Mouse (Mus musculus) megakaryocyte-erythroid progenitor cell, adult 5 weeks (primary cell): ENCODE results near the gene Actr1b. TPM values are rescaled to one million over a fixed set of nuclear protein-coding genes. Genes with fewer than 3 reads are reported as not detected.

ENCODE experiments used
- polyA plus RNA-seq: library from polyadenylated mRNA; stranded (reverse); fragments of >175 nt; gene quantifications from 2 replicates; pipeline ENCODE4 v1.2.3, GENCODE M21; 2012

The Actr1b gene
- 54.0 and 59.5 TPM in 2 replicates for polyA plus RNA-seq

DNA sequence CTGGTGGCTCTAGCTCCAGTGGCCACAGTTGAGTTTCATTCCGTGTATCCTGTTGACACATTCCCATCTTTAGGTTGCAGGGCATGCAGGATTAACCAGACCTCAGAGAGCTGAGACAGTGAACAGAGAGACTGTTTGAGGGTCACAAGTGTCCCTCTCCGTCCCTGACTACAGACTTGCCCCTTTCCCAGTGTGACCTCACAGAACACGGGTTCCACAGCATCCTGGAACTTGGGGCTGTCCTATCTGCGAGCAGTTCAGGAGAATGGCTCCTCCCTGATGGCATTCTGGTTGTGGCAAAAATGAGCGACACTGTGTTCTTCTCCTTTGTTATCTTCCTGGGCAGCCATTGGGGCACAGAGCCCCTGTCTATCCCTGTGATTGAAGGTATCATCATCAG lies at the start of gene Actr1b:
TSS of gene Actr1b (minus strand) at position 112 of the 400 bp plus-strand sequence.

DNA sequence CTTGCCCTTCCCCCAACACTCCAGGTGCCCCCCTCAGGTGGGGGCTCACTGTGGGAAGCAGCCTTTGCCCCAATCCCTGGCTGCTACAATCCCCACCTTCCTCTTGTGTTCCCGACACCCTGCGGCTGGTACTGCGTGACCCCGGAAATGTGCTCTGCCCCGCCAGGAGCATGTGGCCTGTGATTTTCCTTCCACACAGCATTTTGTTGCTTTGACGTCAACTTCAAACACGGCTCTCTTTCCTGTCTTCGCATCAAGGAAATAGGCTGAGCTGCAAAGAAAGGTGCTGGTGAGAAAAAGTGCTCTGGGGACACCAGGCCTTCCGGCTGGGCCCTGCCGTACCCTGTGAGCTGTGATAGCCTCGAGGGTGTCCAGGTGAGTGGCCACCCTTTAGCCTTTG lies 47.3 kb upstream of the Actr1b start, which contains the start of gene Zap70:
TSS of gene Zap70 (plus strand) at position 231 of the 400 bp plus-strand sequence.

DNA sequence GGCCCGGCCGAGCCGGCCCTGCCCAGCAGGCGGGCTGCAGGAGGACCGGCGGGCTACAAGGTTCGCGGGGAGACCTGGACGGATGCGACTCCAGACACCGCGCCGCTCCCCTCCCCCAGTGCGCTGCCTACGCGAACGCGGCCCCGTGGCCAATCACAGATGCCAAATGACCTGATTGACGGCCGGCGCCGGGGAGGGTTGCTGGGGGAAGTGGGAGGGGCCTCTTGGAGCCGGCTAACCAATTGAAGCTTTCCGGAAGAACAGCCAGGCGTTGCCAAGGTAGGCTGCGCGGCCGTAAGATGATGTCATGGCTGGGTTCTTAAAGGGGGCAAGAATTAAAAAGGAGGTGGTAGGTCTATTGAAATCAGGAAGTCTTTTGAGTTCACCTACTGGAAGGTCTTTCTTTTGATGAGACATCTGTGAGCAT lies 4.4 kb downstream of the Actr1b start, which contains the start of gene 4933424G06Rik:
TSS of gene 4933424G06Rik (plus strand) at position 296 of the 427 bp plus-strand sequence.

GRCm38 (mm10) chr1:36691271-36692155 lies 22.7 kb downstream of the Actr1b start, which contains the start of gene Cox5b:
Gene Cox5b (plus strand): TSS chr1:36691449.

GRCm38 (mm10) chr1:36682620-36683355 lies 31.4 kb downstream of the Actr1b start, which contains the start of gene Fam178b:
Gene Fam178b (minus strand): TSS chr1:36683183.

Other genes with a start within 250 kb of the Actr1b start
- gene Cnnm4, start 242.8 kb downstream of the Actr1b start, polyA plus RNA-seq, result 7.3 and 7.8 TPM in 2 replicates
- gene Cnnm3, start 202.6 kb downstream of the Actr1b start, polyA plus RNA-seq, result 28.4 and 38.0 TPM in 2 replicates
- gene Ankrd23, start 177.5 kb downstream of the Actr1b start, polyA plus RNA-seq, result 8.2 and 12.9 TPM in 2 replicates
- gene Gm42417, start 175.0 kb downstream of the Actr1b start, polyA plus RNA-seq, result not detected in 2 replicates
- gene Ankrd39, start 167.0 kb downstream of the Actr1b start, polyA plus RNA-seq, result 10.8 and 13.6 TPM in 2 replicates
- 2.9 and 5.3 TPM in 2 replicates for gene Sema4c, start 156.1 kb downstream of the Actr1b start, polyA plus RNA-seq
- 0.23 and 0.65 TPM in 2 replicates for gene Fam178b, start 31.2 kb downstream of the Actr1b start, polyA plus RNA-seq
- gene Cox5b, start 23.0 kb downstream of the Actr1b start, polyA plus RNA-seq, result 1,724 and 1,930 TPM in 2 replicates
- not detected in 2 replicates for gene 4933424G06Rik, start 4.3 kb downstream of the Actr1b start, polyA plus RNA-seq
- 1.4 and 1.6 TPM in 2 replicates for gene Zap70, start 47.4 kb upstream of the Actr1b start, polyA plus RNA-seq
- 23.7 and 29.4 TPM in 2 replicates for gene Tmem131, start 229.2 kb upstream of the Actr1b start, polyA plus RNA-seq